Mouse (Mus musculus): ENCODE data around the gene Hist1h4b.

DNA sequence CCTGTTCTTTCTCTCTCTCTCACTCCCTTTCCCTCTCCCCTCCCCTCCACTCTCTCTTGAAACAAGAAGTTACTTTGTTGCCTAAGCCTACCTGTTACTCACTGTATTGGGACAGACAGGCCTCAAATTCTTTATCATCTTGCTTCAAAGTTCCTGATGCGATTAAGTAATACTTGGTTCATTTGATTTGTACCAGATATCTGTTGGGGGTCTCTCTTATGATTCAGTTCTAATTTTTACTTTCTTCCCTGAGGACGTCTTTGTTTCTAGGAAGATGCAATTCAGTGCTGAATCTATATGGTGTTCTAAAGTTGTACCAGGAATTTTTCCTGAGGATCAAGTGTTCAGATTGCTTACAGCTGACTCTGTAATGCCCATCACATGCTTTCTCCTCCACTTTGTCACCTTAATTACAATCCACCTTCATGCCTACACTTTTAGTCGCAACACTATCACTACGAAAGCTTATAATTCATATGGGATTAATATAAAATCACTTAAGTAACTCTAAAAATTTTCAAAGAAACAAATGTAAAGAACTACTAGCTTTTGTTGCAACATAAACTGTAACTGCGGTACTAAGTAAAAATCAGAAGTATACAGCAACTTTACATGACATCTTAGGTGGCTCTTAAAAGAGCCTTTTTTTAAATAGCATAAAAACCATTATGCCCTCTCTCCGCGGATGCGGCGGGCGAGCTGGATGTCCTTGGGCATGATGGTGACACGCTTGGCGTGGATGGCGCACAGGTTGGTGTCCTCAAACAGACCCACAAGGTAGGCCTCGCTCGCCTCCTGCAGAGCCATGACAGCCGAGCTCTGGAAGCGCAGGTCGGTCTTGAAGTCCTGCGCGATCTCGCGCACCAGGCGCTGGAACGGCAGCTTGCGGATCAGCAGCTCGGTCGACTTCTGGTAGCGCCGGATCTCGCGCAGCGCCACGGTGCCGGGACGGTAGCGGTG is 12.1 kb upstream of the Hist1h4b start:
- no peak for TF ChIP-seq GATA1 (IDR thresholded peaks at IDR 0.05; ENCODE audit: borderline replicate concordance, low read length)
- TF ChIP-seq FLI1 (IDR thresholded peaks at IDR 0.05; ENCODE audit: low read length), result no peak
